Mouse (Mus musculus): Measurements from ENCODE around the gene Celf5. TPM values are rescaled to one million over a fixed set of nuclear protein-coding genes. Genes with fewer than 3 reads are reported as not detected.

The Celf5 gene
- polyA plus RNA-seq, 1 experiment from 2014 or later, result 77.6 TPM

GRCm38 (mm10) chr10:81412586-81413309 lies 69.8 kb downstream of the Celf5 start:
- Histone ChIP-seq H3K9ac (no peak overlapping the region), H3K4me3 (no peak overlapping the region), H3K27ac (replicated peaks) (peak overlapping the region; percentile 75), H3K9me3 (no peaks in the 10 kb centered on the region), H3K4me2 (no peak overlapping the region), H3K36me3 (no peaks in the 10 kb centered on the region), H3K27me3 (peaks cover 5% of the 10 kb centered on the region; the same call in 1 of the 2 replicates), H3K4me1 (replicated peaks) (peaks cover 89% of the 10 kb centered on the region)
- WGBS, result 77% methylated on average over 16 of the region's 16 CpGs
- ATAC-seq (ENCODE audit: low FRiP score, low read depth), result no peak

DNA sequence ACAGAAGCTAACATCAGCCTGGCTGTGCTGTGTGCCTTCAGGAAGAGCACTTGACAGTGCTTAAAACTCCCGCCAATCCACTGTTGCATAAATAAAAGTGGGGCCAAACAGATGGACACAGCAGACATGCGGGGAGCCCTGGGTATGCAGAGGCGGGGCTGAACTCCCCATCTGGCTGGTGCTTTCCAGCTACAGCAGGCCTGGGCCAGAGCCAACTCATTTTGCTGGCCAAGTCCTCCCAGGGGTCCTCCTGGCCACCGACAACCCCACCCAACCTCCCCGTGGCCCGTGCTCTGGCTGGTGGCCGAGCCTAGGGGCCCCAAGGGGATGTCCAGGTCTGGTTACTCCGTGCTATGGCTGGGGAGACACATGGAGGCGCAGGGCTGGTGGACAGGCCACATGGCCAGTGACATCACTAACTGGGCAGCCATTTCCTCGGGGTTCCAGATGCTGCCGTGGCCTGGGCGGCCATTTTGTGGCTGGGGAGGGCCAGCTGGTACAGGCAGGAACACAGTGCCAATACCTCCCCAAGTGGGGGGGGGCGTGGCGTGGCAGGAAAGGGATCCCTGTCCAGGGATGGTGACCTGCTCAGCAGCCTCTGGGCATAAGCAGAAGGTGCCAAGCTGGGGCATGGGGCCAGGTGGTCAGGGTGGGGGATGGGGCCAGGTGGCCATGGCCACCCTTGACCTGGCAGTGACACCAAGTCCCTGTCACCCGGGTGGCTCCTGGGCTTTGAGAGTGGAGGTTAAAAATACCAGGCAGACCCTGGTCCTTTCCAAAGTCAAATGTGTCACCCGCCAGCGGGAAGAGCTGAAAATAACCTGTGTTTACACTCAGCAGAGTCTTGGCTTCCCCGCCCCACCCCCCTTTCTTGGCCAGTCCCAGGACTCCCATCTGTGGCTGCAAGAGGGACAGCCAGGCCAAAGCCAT lies 70.8 kb downstream of the Celf5 start:
- Histone ChIP-seq H3K4me1 (replicated peaks) (peaks cover 89% of the 10 kb centered on the region), H3K9me3 (no peaks in the 10 kb centered on the region), H3K36me3 (peaks cover 6% of the 10 kb centered on the region), H3K27me3 (peaks cover 7% of the 10 kb centered on the region; the same call in 1 of the 2 replicates), H3K4me3 (no peak overlapping the region), H3K27ac (replicated peaks) (peak overlapping the region; percentile 75), H3K9ac (no peak overlapping the region), H3K4me2 (peak overlapping the region; percentile 5; the same call in 1 of the 2 replicates)
- 0 out of 2 replicates have a peak, but pooled peaks have one; percentile 7 for ATAC-seq (ENCODE audit: low FRiP score, low read depth)
- 42% methylated on average over 18 of the region's 18 CpGs for WGBS

DNA sequence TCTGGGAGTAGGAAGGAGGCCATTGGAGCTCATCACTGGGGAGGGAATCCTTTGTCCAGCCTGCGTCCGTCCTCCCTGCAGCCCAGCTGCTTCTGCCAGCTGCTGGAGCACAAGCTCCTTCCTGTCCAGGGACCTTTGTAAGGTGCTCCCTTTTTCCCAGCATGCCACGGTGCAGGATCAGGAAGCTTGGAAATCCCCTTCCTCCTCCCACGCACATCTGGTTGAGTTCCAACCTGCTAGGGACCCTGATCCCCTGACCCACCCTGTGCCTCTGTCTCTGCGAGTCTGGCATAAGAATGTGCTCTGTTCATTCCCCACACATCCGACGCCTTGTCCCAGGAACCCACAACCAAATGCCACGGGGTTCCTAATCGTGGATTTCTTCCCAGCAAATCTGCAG lies 71.5 kb downstream of the Celf5 start:
- Histone ChIP-seq H3K9ac (no peak overlapping the region), H3K9me3 (no peaks in the 10 kb centered on the region), H3K4me1 (replicated peaks) (peaks cover 86% of the 10 kb centered on the region), H3K4me2 (no peak overlapping the region), H3K27me3 (peaks cover 9% of the 10 kb centered on the region; the same call in 1 of the 2 replicates), H3K4me3 (no peak overlapping the region), H3K27ac (replicated peaks) (peak overlapping the region; percentile 75), H3K36me3 (peaks cover 12% of the 10 kb centered on the region)
- WGBS, result 68% methylated on average over 9 of the region's 9 CpGs
- no peak for ATAC-seq (ENCODE audit: low FRiP score, low read depth)

- Histone ChIP-seq H3K9me3 (no peaks in the 10 kb centered on the region), H3K4me3 (no peak overlapping the region), H3K9ac (no peak overlapping the region), H3K27me3 (peaks cover 9% of the 10 kb centered on the region; the same call in 1 of the 2 replicates), H3K27ac (replicated peaks) (peak overlapping the region; percentile 75; the same call in 1 of the 2 replicates), H3K36me3 (peaks cover 18% of the 10 kb centered on the region), H3K4me1 (replicated peaks) (peaks cover 80% of the 10 kb centered on the region), H3K4me2 (no peak overlapping the region)
- WGBS, result 70% methylated on average over 4 of the region's 4 CpGs
- ATAC-seq (ENCODE audit: low FRiP score, low read depth), result no peak
Measured at GRCm38 (mm10) chr10:81410350-81410749, 72.2 kb downstream of the Celf5 start.

GRCm38 (mm10) chr10:81409330-81409729 lies 73.2 kb downstream of the Celf5 start:
- Histone ChIP-seq H3K4me2 (no peak overlapping the region), H3K36me3 (peaks cover 25% of the 10 kb centered on the region), H3K4me3 (no peak overlapping the region), H3K27ac (replicated peaks) (0 out of 2 replicates have a peak overlapping the region, but pooled peaks have one; percentile 22), H3K9ac (no peak overlapping the region), H3K4me1 (replicated peaks) (peaks cover 74% of the 10 kb centered on the region), H3K9me3 (no peaks in the 10 kb centered on the region), H3K27me3 (peaks cover 9% of the 10 kb centered on the region; the same call in 1 of the 2 replicates)
- no peak for ATAC-seq (ENCODE audit: low FRiP score, low read depth)
- WGBS, result 19% methylated on average over 8 of the region's 8 CpGs

Small RNA genes within 50 kb of the gene (microRNA-seq; reads per million reads assigned to microRNA genes)
- gene Gm25595, result not detected
- gene Mir1191b, result 1.1 reads per million

Other genes with a start within 250 kb of the Celf5 start
- 30.3 and 34.0 TPM in 2 replicates for gene Zfr2, start 249.6 kb downstream of the Celf5 start, polyA plus RNA-seq (2015; fragmentation: Nextera tagmentation; extraction: Ambion mirVana)
- gene Matk, start 229.8 kb downstream of the Celf5 start, polyA plus RNA-seq (2015; fragmentation: Nextera tagmentation; extraction: Ambion mirVana), result 43.8 and 49.7 TPM in 2 replicates
- 121 and 144 TPM in 2 replicates for gene Mrpl54, start 215.8 kb downstream of the Celf5 start, polyA plus RNA-seq (2015; fragmentation: Nextera tagmentation; extraction: Ambion mirVana)
- 38.3 and 38.6 TPM in 2 replicates for gene Apba3, start 215.7 kb downstream of the Celf5 start, polyA plus RNA-seq (2015; fragmentation: Nextera tagmentation; extraction: Ambion mirVana)
- gene Tjp3, start 191.1 kb downstream of the Celf5 start, polyA plus RNA-seq (2015; fragmentation: Nextera tagmentation; extraction: Ambion mirVana), result 5.9 and 6.2 TPM in 2 replicates
- gene Pip5k1c, start 189.7 kb downstream of the Celf5 start, polyA plus RNA-seq (2015; fragmentation: Nextera tagmentation; extraction: Ambion mirVana), result 130 and 151 TPM in 2 replicates
- 33.8 and 35.1 TPM in 2 replicates for gene Cactin, start 161.6 kb downstream of the Celf5 start, polyA plus RNA-seq (2015; fragmentation: Nextera tagmentation; extraction: Ambion mirVana)
- 4.7 and 5.2 TPM in 2 replicates for gene Tbxa2r, start 154.0 kb downstream of the Celf5 start, polyA plus RNA-seq (2015; fragmentation: Nextera tagmentation; extraction: Ambion mirVana)
- gene Gipc3, start 139.4 kb downstream of the Celf5 start, polyA plus RNA-seq (2015; fragmentation: Nextera tagmentation; extraction: Ambion mirVana), result not detected in 2 replicates
- gene Hmg20b, start 132.2 kb downstream of the Celf5 start, polyA plus RNA-seq (2015; fragmentation: Nextera tagmentation; extraction: Ambion mirVana), result 39.0 and 39.9 TPM in 2 replicates
- 21.0 and 21.1 TPM in 2 replicates for gene Mfsd12, start 125.2 kb downstream of the Celf5 start, polyA plus RNA-seq (2015; fragmentation: Nextera tagmentation; extraction: Ambion mirVana)
- gene 4930404N11Rik, start 116.9 kb downstream of the Celf5 start, polyA plus RNA-seq (2015; fragmentation: Nextera tagmentation; extraction: Ambion mirVana), result 1.1 TPM in 2 replicates
- 147 and 152 TPM in 2 replicates for gene Fzr1, start 104.2 kb downstream of the Celf5 start, polyA plus RNA-seq (2015; fragmentation: Nextera tagmentation; extraction: Ambion mirVana)
- 92.2 and 94.0 TPM in 2 replicates for gene Dohh, start 98.3 kb downstream of the Celf5 start, polyA plus RNA-seq (2015; fragmentation: Nextera tagmentation; extraction: Ambion mirVana)
- gene Gm48551, start 98.2 kb downstream of the Celf5 start, polyA plus RNA-seq (2015; fragmentation: Nextera tagmentation; extraction: Ambion mirVana), result 6.2 and 6.6 TPM in 2 replicates
- 2.1 and 2.7 TPM in 2 replicates for gene Gm48552, start 93.7 kb downstream of the Celf5 start, polyA plus RNA-seq (2015; fragmentation: Nextera tagmentation; extraction: Ambion mirVana)
- gene Smim24, start 89.7 kb downstream of the Celf5 start, polyA plus RNA-seq (2015; fragmentation: Nextera tagmentation; extraction: Ambion mirVana), result 1.4 and 1.8 TPM in 2 replicates
- gene Nfic, start 27.1 kb downstream of the Celf5 start, polyA plus RNA-seq (2015; fragmentation: Nextera tagmentation; extraction: Ambion mirVana), result 26.6 and 28.0 TPM in 2 replicates
- gene Ncln, start 13.7 kb upstream of the Celf5 start, polyA plus RNA-seq (2015; fragmentation: Nextera tagmentation; extraction: Ambion mirVana), result 66.5 and 72.7 TPM in 2 replicates
- 0.83 and 0.86 TPM in 2 replicates for gene S1pr4, start 17.4 kb upstream of the Celf5 start, polyA plus RNA-seq (2015; fragmentation: Nextera tagmentation; extraction: Ambion mirVana)
- 1.1 and 1.2 TPM in 2 replicates for gene Gna15, start 41.5 kb upstream of the Celf5 start, polyA plus RNA-seq (2015; fragmentation: Nextera tagmentation; extraction: Ambion mirVana)
- gene Gna11, start 62.5 kb upstream of the Celf5 start, polyA plus RNA-seq (2015; fragmentation: Nextera tagmentation; extraction: Ambion mirVana), result 94.3 and 109 TPM in 2 replicates
- 820 and 884 TPM in 2 replicates for gene Aes, start 76.8 kb upstream of the Celf5 start, polyA plus RNA-seq (2015; fragmentation: Nextera tagmentation; extraction: Ambion mirVana)
- 46.6 and 46.9 TPM in 2 replicates for gene Tle2, start 91.9 kb upstream of the Celf5 start, polyA plus RNA-seq (2015; fragmentation: Nextera tagmentation; extraction: Ambion mirVana)
- 8.7 and 9.8 TPM in 2 replicates for gene Tle6, start 118.4 kb upstream of the Celf5 start, polyA plus RNA-seq (2015; fragmentation: Nextera tagmentation; extraction: Ambion mirVana)
- gene BC025920, start 123.6 kb upstream of the Celf5 start, polyA plus RNA-seq (2015; fragmentation: Nextera tagmentation; extraction: Ambion mirVana), result 1.7 and 2.1 TPM in 2 replicates
- gene Sirt6, start 145.1 kb upstream of the Celf5 start, polyA plus RNA-seq (2015; fragmentation: Nextera tagmentation; extraction: Ambion mirVana), result 49.0 and 49.1 TPM in 2 replicates
- gene Ankrd24, start 145.8 kb upstream of the Celf5 start, polyA plus RNA-seq (2015; fragmentation: Nextera tagmentation; extraction: Ambion mirVana), result 19.4 and 23.6 TPM in 2 replicates
- 5.4 and 6.5 TPM in 2 replicates for gene Gm10778, start 166.3 kb upstream of the Celf5 start, polyA plus RNA-seq (2015; fragmentation: Nextera tagmentation; extraction: Ambion mirVana)
- 13.9 and 16.2 TPM in 2 replicates for gene Zfp433, start 222.1 kb upstream of the Celf5 start, polyA plus RNA-seq (2015; fragmentation: Nextera tagmentation; extraction: Ambion mirVana)